Mouse (Mus musculus): ENCODE data around the gene Polr1e. TPM values are rescaled to one million over a fixed set of nuclear protein-coding genes. Genes with fewer than 3 reads are reported as not detected.

The Polr1e gene
- polyA plus RNA-seq, 1 experiment from 2014 or later, result 36.7 TPM

DNA sequence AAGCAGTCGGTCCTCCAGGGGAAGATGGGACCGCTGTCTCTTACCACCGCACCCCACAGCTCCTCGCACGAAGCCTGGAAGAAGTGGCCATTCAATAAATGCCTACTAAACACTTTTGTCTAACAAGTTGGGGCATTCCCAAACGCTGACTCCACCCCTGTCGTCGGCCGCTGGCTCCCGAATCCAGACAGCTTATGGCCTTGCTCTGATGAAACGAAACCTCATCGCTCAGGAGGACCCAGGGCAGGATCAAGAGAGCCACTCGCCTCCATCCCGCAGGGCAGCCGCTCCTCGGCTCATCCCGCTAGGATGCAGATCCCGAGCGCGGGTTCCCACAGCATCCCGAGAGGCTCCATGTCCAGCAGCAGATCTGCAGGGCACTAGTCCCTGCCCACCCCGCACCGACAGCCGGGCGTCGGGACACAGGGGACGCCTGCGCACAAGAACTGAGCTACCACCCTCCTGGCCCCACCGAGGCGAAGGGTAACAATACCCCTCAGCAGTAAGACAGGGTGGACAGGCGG lies 6.7 kb upstream of the Polr1e start:
- peak overlapping the region; percentile 95 for H3K9ac ChIP-seq (replicated peaks)
- peak overlapping the region; percentile 90 for H3K4me3 ChIP-seq (replicated peaks)
- WGBS, result under 1% methylated on average over 31 of the region's 31 CpGs
- ATAC-seq, result peak; percentile 87
- H3K4me1 ChIP-seq (replicated peaks), result peaks cover 29% of the 10 kb centered on the region
- no peaks in the 10 kb centered on the region for H3K27me3 ChIP-seq
- H3K27ac ChIP-seq, result peak overlapping the region; percentile 97
- H3K4me2 ChIP-seq (replicated peaks), result peak overlapping the region; percentile 79
- no peaks in the 10 kb centered on the region for H3K36me3 ChIP-seq
- H3K9me3 ChIP-seq, result no peaks in the 10 kb centered on the region

DNA sequence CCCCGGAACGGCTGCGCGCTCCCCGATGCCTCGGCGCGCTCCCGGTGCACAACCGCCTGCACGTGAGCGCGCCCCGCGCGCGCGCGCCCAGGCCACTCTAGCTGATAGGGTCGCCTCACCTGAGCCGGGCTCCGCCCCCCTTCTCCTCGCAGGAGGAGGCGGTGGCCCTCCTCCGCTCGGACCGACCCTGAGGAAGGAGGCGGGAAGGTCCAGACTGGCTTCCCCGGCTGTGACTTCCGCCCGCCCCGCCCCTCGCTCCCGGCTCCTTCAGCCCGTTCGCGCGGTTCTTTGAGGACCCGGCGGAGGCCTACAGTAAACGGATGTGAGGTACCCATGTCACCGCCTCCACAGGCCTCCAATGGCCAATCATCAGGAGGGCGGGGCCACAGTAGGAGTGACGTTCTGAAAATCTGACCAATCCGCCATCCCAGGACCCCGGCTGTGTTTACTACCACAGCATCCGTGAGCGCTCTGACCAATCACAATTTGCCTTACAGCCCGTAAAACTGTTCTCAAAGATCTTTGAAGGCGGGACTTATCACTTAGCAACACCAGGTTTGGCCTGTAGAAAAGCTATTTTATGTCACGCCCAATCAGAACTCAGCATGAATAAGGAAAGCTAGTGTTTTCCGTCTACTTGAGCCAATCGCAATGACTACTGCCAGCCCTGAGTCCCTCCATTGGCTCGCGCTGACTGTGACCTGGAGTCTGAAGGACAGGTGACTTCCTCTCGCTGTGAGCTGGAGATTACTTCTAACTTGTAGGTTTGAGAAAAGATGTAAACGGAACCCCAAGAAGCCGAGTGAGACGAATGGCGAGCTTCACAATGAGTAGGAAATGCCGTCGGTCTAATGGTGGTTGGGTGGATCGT lies 6.0 kb upstream of the Polr1e start, which contains the start of gene Zbtb5:
Gene Zbtb5 (minus strand): TSS at position 308 of the 871 bp plus-strand sequence.
- Histone ChIP-seq H3K4me1 (replicated peaks) (peaks cover 29% of the 10 kb centered on the region), H3K9ac (replicated peaks) (peak within 1 kb of the TSS; percentile 95), H3K27ac (peak within 1 kb of the TSS; percentile 97), H3K4me2 (replicated peaks) (peak within 1 kb of the TSS; percentile 79), H3K4me3 (replicated peaks) (peak within 1 kb of the TSS; percentile 90), H3K27me3 (no peaks in the 10 kb centered on the region), H3K36me3 (no peaks in the 10 kb centered on the region), H3K9me3 (no peaks in the 10 kb centered on the region)
- ATAC-seq, result peak; percentile 99
- under 1% methylated on average over 63 of the region's 63 CpGs for WGBS

DNA sequence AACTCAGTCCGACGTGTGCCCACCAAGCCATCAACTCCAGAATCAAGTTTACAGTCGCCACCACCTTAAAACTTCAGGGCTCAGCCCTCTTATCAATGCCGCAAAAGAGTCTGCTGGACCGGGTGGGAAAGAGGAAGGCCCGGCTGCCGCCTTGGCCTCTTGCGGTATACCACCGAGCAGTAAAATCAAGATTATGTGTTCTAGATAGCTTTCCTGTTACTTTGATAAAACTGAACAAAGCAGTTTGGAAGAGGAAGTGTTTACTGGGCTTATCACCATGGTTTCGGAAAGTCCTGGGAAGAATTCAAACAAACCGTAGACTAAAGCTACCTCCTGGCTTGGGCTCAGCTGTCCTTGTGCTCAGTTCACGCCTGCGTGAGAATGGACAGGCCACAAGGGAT lies 5.4 kb upstream of the Polr1e start:
- H3K4me1 ChIP-seq (replicated peaks), result peaks cover 31% of the 10 kb centered on the region
- no peaks in the 10 kb centered on the region for H3K9me3 ChIP-seq
- no peaks in the 10 kb centered on the region for H3K36me3 ChIP-seq
- ATAC-seq, result no peak
- peak overlapping the region; percentile 78 for H3K4me2 ChIP-seq (replicated peaks)
- peak overlapping the region; percentile 77 for H3K9ac ChIP-seq (replicated peaks)
- H3K27ac ChIP-seq, result peak overlapping the region; percentile 72
- no peaks in the 10 kb centered on the region for H3K27me3 ChIP-seq
- under 1% methylated on average over 13 of the region's 13 CpGs for WGBS
- H3K4me3 ChIP-seq (replicated peaks), result peak overlapping the region; percentile 68

DNA sequence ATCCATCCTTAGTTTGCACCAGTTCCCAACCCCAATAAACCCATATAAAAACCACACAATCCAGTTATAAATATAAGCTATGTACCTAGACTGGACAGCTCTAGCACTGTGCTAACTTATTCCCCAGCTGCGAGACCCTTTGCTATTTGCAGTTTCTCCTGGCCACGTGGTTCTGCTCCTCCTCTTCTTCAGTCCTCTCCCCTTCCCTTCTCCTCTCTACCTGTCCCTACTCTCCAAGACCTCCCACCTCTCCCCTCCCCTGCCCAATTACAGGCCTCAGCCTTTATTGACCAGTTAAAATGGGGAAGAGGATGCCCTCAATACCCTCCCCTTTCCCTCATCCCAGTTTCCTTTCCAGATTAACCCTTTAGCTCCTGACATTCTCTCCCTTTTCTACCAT lies 4.8 kb upstream of the Polr1e start:
- WGBS, result 13% methylated on average over 2 of the region's 2 CpGs
- Histone ChIP-seq H3K36me3 (no peaks in the 10 kb centered on the region), H3K4me3 (replicated peaks) (peak overlapping the region; percentile 68), H3K9ac (replicated peaks) (peak overlapping the region; percentile 77), H3K4me1 (replicated peaks) (peaks cover 33% of the 10 kb centered on the region), H3K27ac (no peak overlapping the region), H3K27me3 (no peaks in the 10 kb centered on the region), H3K4me2 (replicated peaks) (peak overlapping the region; percentile 78), H3K9me3 (no peaks in the 10 kb centered on the region)
- ATAC-seq, result no peak

DNA sequence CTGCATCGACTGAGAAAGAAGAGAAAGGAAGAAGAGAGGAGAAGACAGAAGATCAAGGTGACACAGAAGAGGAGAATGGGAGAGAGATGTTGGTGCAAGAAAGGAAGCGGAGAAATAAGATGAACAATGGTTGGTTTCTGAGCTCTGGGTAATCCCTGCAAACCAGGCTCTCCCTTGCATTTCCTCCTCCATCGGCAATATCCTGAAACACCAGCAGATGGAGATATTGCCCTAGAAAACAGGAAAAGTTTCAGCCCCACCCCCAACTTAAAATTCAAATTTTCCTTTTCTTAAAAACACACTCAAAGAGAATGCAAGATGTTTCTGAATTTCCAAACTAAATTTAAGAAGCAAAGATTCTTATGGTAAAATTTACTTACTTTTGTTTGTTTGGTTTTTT lies 2.8 kb upstream of the Polr1e start:
- peaks cover 40% of the 10 kb centered on the region for H3K4me1 ChIP-seq (replicated peaks)
- H3K9ac ChIP-seq (replicated peaks), result peak overlapping the region; percentile 32; the same call in 1 of the 2 replicates
- H3K27me3 ChIP-seq, result no peaks in the 10 kb centered on the region
- no peaks in the 10 kb centered on the region for H3K9me3 ChIP-seq
- H3K36me3 ChIP-seq, result no peaks in the 10 kb centered on the region
- no peak for ATAC-seq
- WGBS, result 11% methylated on average over 3 of the region's 3 CpGs
- no peak overlapping the region for H3K4me2 ChIP-seq (replicated peaks)
- no peak overlapping the region for H3K27ac ChIP-seq
- no peak overlapping the region for H3K4me3 ChIP-seq (replicated peaks)

DNA sequence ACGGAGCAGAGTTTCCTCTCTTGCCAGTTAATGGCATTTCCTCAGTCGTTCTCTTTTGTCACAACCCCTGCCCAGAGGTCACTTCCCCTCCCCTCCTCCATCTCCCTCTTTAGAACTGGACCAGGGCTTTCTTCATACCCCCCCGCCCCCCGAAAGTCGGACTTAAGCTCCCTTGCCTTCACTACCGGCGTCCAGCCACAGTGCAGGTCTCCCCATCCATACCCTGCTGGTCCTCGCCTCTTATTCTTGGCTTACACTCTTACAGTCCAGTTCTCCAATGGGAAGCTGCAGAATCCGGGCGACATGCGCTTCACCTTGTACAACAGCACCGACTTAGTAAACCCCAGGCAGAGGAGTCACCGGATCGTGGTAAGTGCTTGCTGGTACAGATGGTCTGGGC lies 626 bp downstream of the Polr1e start:
- ATAC-seq, result peak; percentile 51
- H3K4me2 ChIP-seq (replicated peaks), result peak overlapping the region; percentile 96
- H3K36me3 ChIP-seq, result peaks cover 22% of the 10 kb centered on the region
- H3K4me3 ChIP-seq (replicated peaks), result peak overlapping the region; percentile 56
- no peaks in the 10 kb centered on the region for H3K9me3 ChIP-seq
- H3K4me1 ChIP-seq (replicated peaks), result peaks cover 28% of the 10 kb centered on the region
- peak overlapping the region; percentile 77 for H3K9ac ChIP-seq (replicated peaks)
- no peaks in the 10 kb centered on the region for H3K27me3 ChIP-seq
- no peak overlapping the region for H3K27ac ChIP-seq
- WGBS, result 2% methylated on average over 14 of the region's 14 CpGs

DNA sequence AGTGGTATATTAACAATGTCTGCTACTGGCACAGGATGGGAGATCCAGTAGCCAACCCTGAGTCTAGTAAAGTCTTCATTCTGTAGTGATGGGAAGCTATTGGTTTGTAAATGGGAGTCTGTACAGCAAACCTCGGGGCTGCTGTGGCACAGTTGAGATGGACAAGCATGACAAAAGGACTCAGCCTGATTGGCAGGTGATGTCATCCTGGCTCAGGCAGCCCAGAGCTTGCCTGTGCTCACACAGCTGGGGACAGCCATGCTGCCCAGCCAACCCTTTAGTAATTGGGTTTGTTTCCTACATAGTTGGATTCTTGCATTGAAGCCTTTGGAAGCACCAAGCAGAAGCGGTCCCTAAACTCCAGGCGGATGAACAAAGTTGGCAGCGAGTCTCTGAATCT lies 8.1 kb downstream of the Polr1e start:
- 79% methylated on average over 4 of the region's 4 CpGs for WGBS
- Histone ChIP-seq H3K27me3 (no peaks in the 10 kb centered on the region), H3K4me3 (replicated peaks) (no peak overlapping the region), H3K27ac (no peak overlapping the region), H3K4me1 (replicated peaks) (no peaks in the 10 kb centered on the region), H3K4me2 (replicated peaks) (no peak overlapping the region), H3K9me3 (no peaks in the 10 kb centered on the region), H3K36me3 (peaks cover 86% of the 10 kb centered on the region), H3K9ac (replicated peaks) (no peak overlapping the region)
- no peak for ATAC-seq

DNA sequence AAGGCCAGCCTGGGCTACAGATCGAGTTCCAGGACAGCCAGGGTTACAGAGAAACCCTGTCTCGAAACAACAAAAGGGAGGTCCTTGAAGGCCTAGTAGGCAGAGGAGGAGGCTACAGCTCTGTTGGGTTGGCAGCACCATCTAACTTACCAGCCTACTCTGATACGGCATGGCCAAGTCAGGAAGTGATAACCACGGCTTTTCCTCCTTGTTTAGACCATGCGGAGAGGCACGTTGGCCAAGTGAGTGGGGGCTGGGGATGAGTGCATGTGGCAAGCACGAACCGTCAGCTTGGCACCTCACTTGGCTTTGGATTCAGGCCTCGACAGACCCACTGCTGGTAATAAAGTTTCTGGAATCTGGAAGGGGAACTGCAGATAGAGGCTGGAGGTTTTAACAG lies 14.2 kb downstream of the Polr1e start:
- H3K36me3 ChIP-seq, result peaks cover 92% of the 10 kb centered on the region
- ATAC-seq, result no peak

DNA sequence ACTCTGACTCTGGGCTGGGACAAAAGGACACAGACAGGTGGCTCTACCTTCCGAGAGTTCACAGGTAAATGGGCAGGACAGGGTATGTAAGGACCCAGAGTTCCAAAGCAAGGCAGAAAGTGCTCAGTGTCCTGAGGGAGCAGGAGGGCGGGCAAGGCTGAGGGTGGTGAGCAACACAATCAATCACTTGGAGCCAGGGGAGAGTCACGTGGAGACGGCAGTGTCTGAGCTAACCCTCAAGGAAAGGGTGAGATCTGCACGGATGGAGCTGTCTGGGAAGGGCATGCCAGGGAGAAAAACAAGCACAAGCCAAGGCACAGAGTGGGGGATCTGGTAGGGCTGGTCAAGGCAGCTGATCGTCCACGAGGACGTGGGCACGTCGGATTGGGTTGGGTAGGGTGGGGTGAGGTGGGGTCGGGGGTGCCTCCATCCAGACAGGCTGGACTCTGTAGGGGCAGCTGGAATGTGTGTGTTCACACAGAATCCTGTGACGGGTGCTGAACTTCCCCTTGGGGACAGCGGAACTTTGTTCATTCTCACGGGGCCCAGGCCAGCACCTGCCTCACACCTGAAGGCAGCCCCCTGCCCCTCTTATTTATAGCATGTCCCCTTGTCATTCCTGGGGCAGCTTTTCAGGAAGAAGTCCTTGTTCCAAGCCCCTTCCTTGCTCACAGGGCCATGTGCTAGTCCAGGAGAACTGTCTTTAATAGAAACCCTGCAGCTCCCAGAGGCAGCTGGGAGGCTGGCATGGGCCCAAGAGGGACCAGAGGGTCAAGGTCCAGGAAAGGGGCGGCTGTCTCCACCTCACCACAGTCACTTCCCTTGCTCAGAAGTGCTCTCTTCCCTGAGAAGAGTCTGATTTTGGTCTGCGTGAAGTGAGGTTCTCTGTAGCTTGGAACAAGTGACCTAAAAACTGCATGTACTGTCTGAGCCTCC lies 16.6 kb downstream of the Polr1e start:
- 83% methylated on average over 16 of the region's 16 CpGs for WGBS
- H3K36me3 ChIP-seq, result peaks cover 78% of the 10 kb centered on the region

More for the DNA sequence above, 14.2 kb downstream of the Polr1e start:
- H3K9ac ChIP-seq (replicated peaks), result no peak overlapping the region
- WGBS, result 91% methylated on average over 9 of the region's 9 CpGs
- H3K4me3 ChIP-seq (replicated peaks), result no peak overlapping the region
- no peaks in the 10 kb centered on the region for H3K4me1 ChIP-seq (replicated peaks)
- H3K27me3 ChIP-seq, result no peaks in the 10 kb centered on the region
- no peak overlapping the region for H3K4me2 ChIP-seq (replicated peaks)
- no peak overlapping the region for H3K27ac ChIP-seq
- H3K9me3 ChIP-seq, result no peaks in the 10 kb centered on the region

DNA sequence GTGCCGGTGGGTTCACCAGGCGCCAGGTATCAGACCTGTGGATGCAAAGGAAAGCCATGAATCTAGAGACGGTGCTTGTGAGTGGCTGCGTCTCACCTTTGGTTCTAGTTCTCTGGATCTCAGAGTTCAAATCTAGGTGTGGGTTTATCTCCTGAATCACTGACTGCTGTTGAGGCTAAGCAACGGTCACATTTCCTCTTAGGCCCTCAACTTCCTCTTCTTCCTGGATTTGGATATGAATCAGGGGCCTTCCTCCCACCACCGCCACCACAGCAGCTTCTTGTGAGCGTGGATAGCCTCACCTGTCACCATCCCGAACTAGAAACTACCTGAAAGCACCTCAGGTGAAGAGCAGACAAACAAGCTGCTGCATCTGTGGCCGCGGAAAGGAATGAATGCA lies 17.7 kb downstream of the Polr1e start:
- H3K27me3 ChIP-seq, result no peaks in the 10 kb centered on the region
- WGBS, result 93% methylated on average over 10 of the region's 10 CpGs
- H3K9me3 ChIP-seq, result no peaks in the 10 kb centered on the region
- H3K4me3 ChIP-seq (replicated peaks), result no peak overlapping the region
- H3K36me3 ChIP-seq, result peaks cover 78% of the 10 kb centered on the region
- H3K4me2 ChIP-seq (replicated peaks), result no peak overlapping the region
- no peak overlapping the region for H3K9ac ChIP-seq (replicated peaks)
- H3K4me1 ChIP-seq (replicated peaks), result no peaks in the 10 kb centered on the region
- no peak overlapping the region for H3K27ac ChIP-seq
- ATAC-seq, result no peak

More for the DNA sequence above, 16.6 kb downstream of the Polr1e start:
- Histone ChIP-seq H3K27me3 (no peaks in the 10 kb centered on the region), H3K4me1 (replicated peaks) (no peaks in the 10 kb centered on the region), H3K27ac (no peak overlapping the region), H3K9ac (replicated peaks) (no peak overlapping the region), H3K4me3 (replicated peaks) (no peak overlapping the region), H3K9me3 (no peaks in the 10 kb centered on the region), H3K4me2 (replicated peaks) (no peak overlapping the region)
- no peak; the same call in 1 of the 2 replicates for ATAC-seq

DNA sequence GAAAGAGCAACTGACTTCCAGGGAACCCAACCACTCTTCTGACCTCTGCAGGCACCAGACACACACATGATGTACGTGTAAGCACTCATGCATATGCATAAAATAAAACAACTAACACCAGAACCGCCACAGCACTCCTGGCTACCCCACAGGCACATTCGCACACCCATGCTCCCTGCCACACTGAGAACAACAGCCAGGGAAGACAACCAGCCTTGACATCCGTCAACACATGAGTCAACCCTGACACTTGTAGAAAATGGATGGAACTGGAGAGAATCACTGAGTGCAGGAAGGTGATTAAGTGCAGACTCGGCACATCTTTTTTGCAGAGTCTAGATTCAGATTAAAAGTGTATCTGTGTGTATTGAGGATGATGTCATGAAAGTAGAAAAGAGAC lies 18.2 kb downstream of the Polr1e start:
- ATAC-seq, result no peak
- no peak overlapping the region for H3K4me2 ChIP-seq (replicated peaks)
- no peak overlapping the region for H3K9ac ChIP-seq (replicated peaks)
- H3K27me3 ChIP-seq, result no peaks in the 10 kb centered on the region
- H3K9me3 ChIP-seq, result no peaks in the 10 kb centered on the region
- WGBS, result 84% methylated on average over 5 of the region's 5 CpGs
- H3K36me3 ChIP-seq, result peaks cover 78% of the 10 kb centered on the region
- H3K27ac ChIP-seq, result no peak overlapping the region
- H3K4me1 ChIP-seq (replicated peaks), result no peaks in the 10 kb centered on the region
- no peak overlapping the region for H3K4me3 ChIP-seq (replicated peaks)
